Mouse (Mus musculus): ENCODE measurements around the gene Ltf.

The Ltf gene

GRCm38 (mm10) chr9:111026791-111027190, 7.7 kb downstream of the Ltf start:
- in situ Hi-C loops (cut with MboI; ENCODE audit: low sequenced_read_pairs) = no loop called here

GRCm38 (mm10) chr9:111033717-111034116, 14.6 kb downstream of the Ltf start:
- in situ Hi-C loops (cut with MboI; ENCODE audit: low sequenced_read_pairs) = no loop called here

GRCm38 (mm10) chr9:111039966-111040365, 20.9 kb downstream of the Ltf start:
- in situ Hi-C loops (cut with MboI; ENCODE audit: low sequenced_read_pairs) = no loop called here

- in situ Hi-C loops (cut with MboI; ENCODE audit: low sequenced_read_pairs) = no loop called here
These were observed 23.2 kb downstream of the Ltf start for GRCm38 (mm10) chr9:111042266-111042665.

GRCm38 (mm10) chr9:111046222-111046621, 27.2 kb downstream of the Ltf start:
- in situ Hi-C loops (cut with MboI; ENCODE audit: low sequenced_read_pairs) = no loop called here

- in situ Hi-C loops (cut with MboI; ENCODE audit: low sequenced_read_pairs) = no loop called here
These were observed 28.2 kb downstream of the Ltf start for GRCm38 (mm10) chr9:111047266-111047665.

- in situ Hi-C loops (cut with MboI; ENCODE audit: low sequenced_read_pairs) = no loop called here
These were observed 29.4 kb downstream of the Ltf start for GRCm38 (mm10) chr9:111048452-111048851.

GRCm38 (mm10) chr9:111054923-111055322, 35.9 kb downstream of the Ltf start:
- in situ Hi-C loops (cut with MboI; ENCODE audit: low sequenced_read_pairs) = no loop called here

GRCm38 (mm10) chr9:111055800-111056518, 36.9 kb downstream of the Ltf start:
- in situ Hi-C loops (cut with MboI; ENCODE audit: low sequenced_read_pairs) = no loop called here

- in situ Hi-C loops (cut with MboI; ENCODE audit: low sequenced_read_pairs) = no loop called here
These were observed 37.4 kb downstream of the Ltf start for GRCm38 (mm10) chr9:111056519-111056797.

- in situ Hi-C loops (cut with MboI; ENCODE audit: low sequenced_read_pairs) = no loop called here
These were observed 37.9 kb downstream of the Ltf start, which contains the start of gene Ccrl2 for GRCm38 (mm10) chr9:111056798-111057543. Ccrl2 (minus strand) TSS chr9:111057519.

- in situ Hi-C loops (cut with MboI; ENCODE audit: low sequenced_read_pairs) = no loop called here
These were observed 38.7 kb downstream of the Ltf start for GRCm38 (mm10) chr9:111057544-111058370.

GRCm38 (mm10) chr9:111058943-111059556, 40.0 kb downstream of the Ltf start:
- in situ Hi-C loops (cut with MboI; ENCODE audit: low sequenced_read_pairs) = no loop called here

GRCm38 (mm10) chr9:111062840-111063239, 43.8 kb downstream of the Ltf start:
- in situ Hi-C loops (cut with MboI; ENCODE audit: low sequenced_read_pairs) = no loop called here

- in situ Hi-C loops (cut with MboI; ENCODE audit: low sequenced_read_pairs) = no loop called here
These were observed 48.0 kb downstream of the Ltf start for GRCm38 (mm10) chr9:111067052-111067451.

- in situ Hi-C loops (cut with MboI; ENCODE audit: low sequenced_read_pairs) = no loop called here
These were observed 51.5 kb downstream of the Ltf start for GRCm38 (mm10) chr9:111070546-111070961.

GRCm38 (mm10) chr9:111072175-111072574, 53.1 kb downstream of the Ltf start:
- in situ Hi-C loops (cut with MboI; ENCODE audit: low sequenced_read_pairs) = no loop called here

- in situ Hi-C loops (cut with MboI; ENCODE audit: low sequenced_read_pairs) = no loop called here
These were observed 53.9 kb downstream of the Ltf start for GRCm38 (mm10) chr9:111072971-111073370.

- in situ Hi-C loops (cut with MboI; ENCODE audit: low sequenced_read_pairs) = no loop called here
These were observed 58.7 kb downstream of the Ltf start for GRCm38 (mm10) chr9:111077745-111078144.

- in situ Hi-C loops (cut with MboI; ENCODE audit: low sequenced_read_pairs) = no loop called here
These were observed 61.7 kb downstream of the Ltf start for GRCm38 (mm10) chr9:111080801-111081200.

- in situ Hi-C loops (cut with MboI; ENCODE audit: low sequenced_read_pairs) = no loop called here
These were observed 62.7 kb downstream of the Ltf start for GRCm38 (mm10) chr9:111081765-111082164.
